Mouse (Mus musculus): ENCODE results near the gene Tspan14. TPM values are rescaled to one million over a fixed set of nuclear protein-coding genes. Genes with fewer than 3 reads are reported as not detected.

Gene Tspan14
- polyA plus RNA-seq, 1 experiment from 2014 or later = 61.7 TPM

DNA sequence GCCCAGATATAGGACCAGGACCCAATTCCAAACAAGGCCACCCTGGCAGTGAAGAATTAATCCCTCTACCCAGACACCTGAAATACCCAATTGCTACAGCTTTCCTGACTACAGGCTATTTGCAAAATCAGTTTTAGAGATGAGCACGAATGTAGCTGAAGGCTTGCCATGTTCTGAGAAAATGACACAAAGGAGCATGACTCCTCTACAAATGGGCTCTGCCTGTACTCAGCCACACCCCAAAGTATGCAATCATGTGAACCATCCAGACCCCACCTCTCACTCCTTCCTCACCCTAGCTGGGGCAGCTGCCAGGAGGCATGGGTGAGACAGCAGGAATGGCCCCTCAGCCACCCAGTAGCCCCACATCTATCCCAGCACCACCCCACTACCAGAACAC, 31.1 kb downstream of the Tspan14 start:
- H3K9ac ChIP-seq (ENCODE audit: low read depth, low read length) = no peak overlapping the region
- no peak for ATAC-seq

DNA sequence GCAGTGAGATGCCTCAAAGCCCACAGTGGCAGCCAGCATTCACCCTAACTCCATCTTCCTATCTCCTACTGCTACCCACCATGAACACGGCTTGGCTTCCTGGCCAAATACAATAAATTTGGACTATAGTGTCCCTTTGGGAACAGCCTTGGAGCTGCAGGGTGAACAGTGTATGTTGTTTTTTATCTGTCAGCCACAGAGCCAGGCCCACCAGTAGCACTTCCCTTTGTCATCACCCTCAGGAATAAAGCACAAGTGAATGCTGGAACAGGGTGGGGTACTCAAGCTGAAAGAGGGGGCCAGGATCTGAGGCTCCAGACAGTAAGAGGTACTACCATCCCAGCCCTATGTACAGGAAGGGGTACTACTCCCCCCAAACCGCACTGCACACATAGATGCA, 31.6 kb downstream of the Tspan14 start:
- no peaks in the 10 kb centered on the region for H3K27me3 ChIP-seq (ENCODE audit: control insufficient read depth, insufficient read depth, low read depth, low read length)
- H3K27ac ChIP-seq (ENCODE audit: low read length) = no peak overlapping the region
- H3K4me3 ChIP-seq (ENCODE audit: low read depth, low read length) = no peak overlapping the region
- H3K9ac ChIP-seq (ENCODE audit: low read depth, low read length) = no peak overlapping the region
- no peaks in the 10 kb centered on the region for H3K4me1 ChIP-seq (ENCODE audit: control insufficient read depth, insufficient read depth, low read length)
- no peak overlapping the region for H3K4me2 ChIP-seq (ENCODE audit: low read length)
- no peaks in the 10 kb centered on the region for H3K36me3 ChIP-seq (ENCODE audit: control insufficient read depth, insufficient read depth, low read length)
- H3K9me3 ChIP-seq (replicated peaks; ENCODE audit: control insufficient read depth, low read length, poor library complexity, severe bottlenecking) = no peaks in the 10 kb centered on the region
- no peak for ATAC-seq
- 78% methylated on average over 2 of the region's 2 CpGs for WGBS

More for the DNA sequence above, 31.1 kb downstream of the Tspan14 start:
- Histone ChIP-seq H3K4me1 (ENCODE audit: control insufficient read depth, insufficient read depth, low read length) (no peaks in the 10 kb centered on the region), H3K4me2 (ENCODE audit: low read length) (no peak overlapping the region), H3K27me3 (ENCODE audit: control insufficient read depth, insufficient read depth, low read depth, low read length) (no peaks in the 10 kb centered on the region), H3K36me3 (ENCODE audit: control insufficient read depth, insufficient read depth, low read length) (no peaks in the 10 kb centered on the region), H3K27ac (ENCODE audit: low read length) (no peak overlapping the region), H3K4me3 (ENCODE audit: low read depth, low read length) (no peak overlapping the region), H3K9me3 (replicated peaks; ENCODE audit: control insufficient read depth, low read length, poor library complexity, severe bottlenecking) (no peaks in the 10 kb centered on the region)
- 97% methylated on average over 1 of the region's 1 CpGs for WGBS

- Histone ChIP-seq H3K4me2 (ENCODE audit: low read length) (no peak overlapping the region), H3K9me3 (replicated peaks; ENCODE audit: control insufficient read depth, low read length, poor library complexity, severe bottlenecking) (no peaks in the 10 kb centered on the region), H3K4me1 (ENCODE audit: control insufficient read depth, insufficient read depth, low read length) (0 out of 2 replicates have a peak, but pooled peaks cover 2% of the 10 kb centered on the region), H3K9ac (ENCODE audit: low read depth, low read length) (no peak overlapping the region), H3K27ac (ENCODE audit: low read length) (no peak overlapping the region), H3K36me3 (ENCODE audit: control insufficient read depth, insufficient read depth, low read length) (no peaks in the 10 kb centered on the region), H3K4me3 (ENCODE audit: low read depth, low read length) (no peak overlapping the region), H3K27me3 (ENCODE audit: control insufficient read depth, insufficient read depth, low read depth, low read length) (no peaks in the 10 kb centered on the region)
- 91% methylated on average over 7 of the region's 7 CpGs for WGBS
- no peak for ATAC-seq
Measured at GRCm38 (mm10) chr14:40933328-40933727, 33.3 kb downstream of the Tspan14 start.

DNA sequence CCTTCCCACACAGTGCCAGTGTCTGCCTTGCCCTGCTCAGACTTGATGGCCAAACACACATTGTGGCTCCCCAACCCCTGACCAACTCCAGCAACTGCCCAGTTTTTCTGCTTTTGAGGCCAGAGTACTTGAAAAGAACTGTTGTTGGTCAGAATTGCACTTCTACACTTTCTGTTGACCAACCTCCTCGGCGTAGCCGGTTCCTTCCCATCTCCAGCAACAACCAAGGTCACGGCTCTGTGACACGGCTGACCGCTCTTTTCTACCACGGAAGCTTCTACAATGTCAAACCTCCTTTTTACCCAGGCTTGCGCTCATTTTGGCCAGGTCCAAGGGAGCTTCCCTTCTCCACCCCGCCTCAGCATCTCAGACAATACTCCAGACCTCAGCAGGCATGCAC, 34.4 kb downstream of the Tspan14 start:
- ATAC-seq = no peak
- no peaks in the 10 kb centered on the region for H3K27me3 ChIP-seq (ENCODE audit: control insufficient read depth, insufficient read depth, low read depth, low read length)
- 89% methylated on average over 9 of the region's 9 CpGs for WGBS
- no peak overlapping the region for H3K27ac ChIP-seq (ENCODE audit: low read length)
- 0 out of 2 replicates have a peak, but pooled peaks cover 2% of the 10 kb centered on the region for H3K4me1 ChIP-seq (ENCODE audit: control insufficient read depth, insufficient read depth, low read length)
- no peaks in the 10 kb centered on the region for H3K36me3 ChIP-seq (ENCODE audit: control insufficient read depth, insufficient read depth, low read length)
- H3K4me2 ChIP-seq (ENCODE audit: low read length) = no peak overlapping the region
- no peak overlapping the region for H3K9ac ChIP-seq (ENCODE audit: low read depth, low read length)
- no peaks in the 10 kb centered on the region for H3K9me3 ChIP-seq (replicated peaks; ENCODE audit: control insufficient read depth, low read length, poor library complexity, severe bottlenecking)
- no peak overlapping the region for H3K4me3 ChIP-seq (ENCODE audit: low read depth, low read length)

DNA sequence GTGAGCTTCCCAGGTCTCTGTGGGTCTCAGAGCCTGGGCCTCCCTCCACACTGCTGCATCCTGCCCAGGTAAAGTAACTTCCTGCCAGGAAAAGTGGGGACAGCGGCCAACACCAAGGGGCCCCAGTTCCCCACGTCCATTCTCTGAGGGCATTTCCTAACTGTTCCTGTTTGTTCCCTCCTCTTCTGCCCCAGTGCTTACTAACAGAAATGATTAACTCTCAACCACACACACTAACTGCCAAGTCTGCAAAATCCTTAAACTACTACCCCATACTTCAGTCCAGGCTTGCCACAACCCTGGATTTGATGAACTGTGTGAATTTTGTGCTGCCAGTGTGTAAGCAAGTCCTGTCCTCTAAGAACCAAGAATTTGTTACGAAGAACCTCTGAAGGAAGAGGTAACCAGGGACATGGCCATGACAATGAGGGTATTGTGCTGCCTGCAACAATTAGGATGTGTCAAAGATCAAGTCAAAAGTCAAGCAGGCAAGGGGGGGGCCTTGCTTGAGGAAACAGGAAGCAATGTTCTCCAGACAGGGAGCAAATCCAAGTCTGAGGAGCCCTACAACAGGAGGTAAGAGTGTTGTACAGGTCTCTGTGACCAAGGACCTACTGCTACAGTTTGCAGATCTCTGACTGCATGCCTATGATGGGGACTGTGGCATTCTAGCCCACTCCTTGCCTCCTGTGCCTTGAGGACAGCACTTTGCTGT, 35.3 kb downstream of the Tspan14 start:
- H3K36me3 ChIP-seq (ENCODE audit: control insufficient read depth, insufficient read depth, low read length) = no peaks in the 10 kb centered on the region
- H3K4me3 ChIP-seq (ENCODE audit: low read depth, low read length) = no peak overlapping the region
- no peaks in the 10 kb centered on the region for H3K27me3 ChIP-seq (ENCODE audit: control insufficient read depth, insufficient read depth, low read depth, low read length)
- ATAC-seq = no peak
- 62% methylated on average over 3 of the region's 3 CpGs for WGBS
- H3K4me1 ChIP-seq (ENCODE audit: control insufficient read depth, insufficient read depth, low read length) = 0 out of 2 replicates have a peak, but pooled peaks cover 2% of the 10 kb centered on the region
- H3K9me3 ChIP-seq (replicated peaks; ENCODE audit: control insufficient read depth, low read length, poor library complexity, severe bottlenecking) = no peaks in the 10 kb centered on the region
- H3K27ac ChIP-seq (ENCODE audit: low read length) = no peak overlapping the region
- no peak overlapping the region for H3K9ac ChIP-seq (ENCODE audit: low read depth, low read length)
- no peak overlapping the region for H3K4me2 ChIP-seq (ENCODE audit: low read length)

DNA sequence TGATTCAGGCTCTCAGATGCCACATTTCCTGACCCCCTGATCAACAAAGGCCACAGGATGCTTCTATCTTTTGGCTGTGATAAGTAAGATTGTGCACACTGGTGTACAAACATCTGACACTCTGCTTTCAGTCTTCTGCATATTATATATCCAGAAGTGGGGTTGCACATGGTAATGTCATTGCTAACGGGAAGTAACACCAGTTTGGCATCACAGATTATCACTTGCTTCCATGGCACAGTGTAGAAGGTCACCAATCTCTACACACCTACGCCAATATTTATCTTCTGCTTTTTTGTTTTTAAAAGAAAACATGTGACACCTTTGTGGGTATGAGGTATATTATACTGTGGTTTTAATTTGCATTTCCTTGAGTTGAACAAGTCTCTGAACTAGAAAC, 36.7 kb downstream of the Tspan14 start:
- Histone ChIP-seq H3K27ac (ENCODE audit: low read length) (no peak overlapping the region), H3K27me3 (ENCODE audit: control insufficient read depth, insufficient read depth, low read depth, low read length) (no peaks in the 10 kb centered on the region), H3K36me3 (ENCODE audit: control insufficient read depth, insufficient read depth, low read length) (no peaks in the 10 kb centered on the region), H3K4me2 (ENCODE audit: low read length) (no peak overlapping the region), H3K9me3 (replicated peaks; ENCODE audit: control insufficient read depth, low read length, poor library complexity, severe bottlenecking) (no peaks in the 10 kb centered on the region), H3K4me1 (ENCODE audit: control insufficient read depth, insufficient read depth, low read length) (0 out of 2 replicates have a peak, but pooled peaks cover 2% of the 10 kb centered on the region), H3K9ac (ENCODE audit: low read depth, low read length) (no peak overlapping the region), H3K4me3 (ENCODE audit: low read depth, low read length) (no peak overlapping the region)
- WGBS = 93% methylated on average over 2 of the region's 2 CpGs
- ATAC-seq = no peak

DNA sequence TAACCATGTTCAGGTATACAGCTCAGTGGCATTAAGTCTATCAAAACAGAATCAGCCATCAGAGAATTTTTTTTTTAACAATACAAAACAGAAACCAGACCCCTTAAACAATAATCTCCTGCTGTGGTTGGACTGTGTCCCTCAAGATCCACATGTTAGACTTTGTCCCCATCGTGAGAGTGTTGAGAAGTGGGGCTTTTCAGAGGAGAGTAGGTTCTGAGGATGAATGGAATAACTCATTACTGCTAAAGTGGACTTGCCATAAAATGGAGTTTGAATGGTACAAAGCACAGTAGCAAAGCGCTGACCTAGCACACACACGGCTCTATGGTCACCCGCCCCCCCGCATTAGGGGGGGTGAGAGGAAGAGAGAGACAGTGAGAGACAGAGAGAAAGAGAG, 37.7 kb downstream of the Tspan14 start:
- 0 out of 2 replicates have a peak, but pooled peaks cover 2% of the 10 kb centered on the region for H3K4me1 ChIP-seq (ENCODE audit: control insufficient read depth, insufficient read depth, low read length)
- no peak for ATAC-seq
- no peak overlapping the region for H3K9ac ChIP-seq (ENCODE audit: low read depth, low read length)
- H3K4me3 ChIP-seq (ENCODE audit: low read depth, low read length) = no peak overlapping the region
- H3K9me3 ChIP-seq (replicated peaks; ENCODE audit: control insufficient read depth, low read length, poor library complexity, severe bottlenecking) = no peaks in the 10 kb centered on the region
- no peak overlapping the region for H3K27ac ChIP-seq (ENCODE audit: low read length)
- no peaks in the 10 kb centered on the region for H3K36me3 ChIP-seq (ENCODE audit: control insufficient read depth, insufficient read depth, low read length)
- H3K4me2 ChIP-seq (ENCODE audit: low read length) = no peak overlapping the region
- 60% methylated on average over 5 of the region's 5 CpGs for WGBS
- no peaks in the 10 kb centered on the region for H3K27me3 ChIP-seq (ENCODE audit: control insufficient read depth, insufficient read depth, low read depth, low read length)

DNA sequence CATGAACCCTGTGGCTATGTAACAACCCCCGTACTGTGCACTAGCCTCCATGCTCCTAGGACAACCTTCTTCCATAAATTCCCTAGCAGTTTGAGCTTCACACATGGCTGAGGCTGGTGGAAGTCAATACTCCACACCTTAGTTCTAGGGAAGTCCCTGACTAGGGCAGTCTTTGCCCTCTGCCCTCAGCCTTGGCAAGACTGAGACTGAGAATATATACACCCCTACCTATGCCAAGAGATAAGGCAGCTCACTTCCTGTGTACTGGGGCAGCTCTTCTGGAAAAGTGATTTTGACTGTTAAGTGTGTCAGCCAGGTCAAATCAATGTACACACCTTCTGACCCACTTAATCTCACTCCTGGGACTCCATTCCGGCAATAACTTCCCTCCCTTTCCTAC, 39.6 kb downstream of the Tspan14 start:
- ATAC-seq = 0 out of 2 replicates have a peak, but pooled peaks have one; percentile 32
- Histone ChIP-seq H3K27me3 (ENCODE audit: control insufficient read depth, insufficient read depth, low read depth, low read length) (no peaks in the 10 kb centered on the region), H3K4me3 (ENCODE audit: low read depth, low read length) (no peak overlapping the region), H3K4me2 (ENCODE audit: low read length) (no peak overlapping the region), H3K36me3 (ENCODE audit: control insufficient read depth, insufficient read depth, low read length) (no peaks in the 10 kb centered on the region), H3K9ac (ENCODE audit: low read depth, low read length) (no peak overlapping the region), H3K27ac (ENCODE audit: low read length) (no peak overlapping the region), H3K9me3 (replicated peaks; ENCODE audit: control insufficient read depth, low read length, poor library complexity, severe bottlenecking) (no peaks in the 10 kb centered on the region), H3K4me1 (ENCODE audit: control insufficient read depth, insufficient read depth, low read length) (0 out of 2 replicates have a peak, but pooled peaks cover 2% of the 10 kb centered on the region)
- WGBS = 88% methylated on average over 2 of the region's 2 CpGs

DNA sequence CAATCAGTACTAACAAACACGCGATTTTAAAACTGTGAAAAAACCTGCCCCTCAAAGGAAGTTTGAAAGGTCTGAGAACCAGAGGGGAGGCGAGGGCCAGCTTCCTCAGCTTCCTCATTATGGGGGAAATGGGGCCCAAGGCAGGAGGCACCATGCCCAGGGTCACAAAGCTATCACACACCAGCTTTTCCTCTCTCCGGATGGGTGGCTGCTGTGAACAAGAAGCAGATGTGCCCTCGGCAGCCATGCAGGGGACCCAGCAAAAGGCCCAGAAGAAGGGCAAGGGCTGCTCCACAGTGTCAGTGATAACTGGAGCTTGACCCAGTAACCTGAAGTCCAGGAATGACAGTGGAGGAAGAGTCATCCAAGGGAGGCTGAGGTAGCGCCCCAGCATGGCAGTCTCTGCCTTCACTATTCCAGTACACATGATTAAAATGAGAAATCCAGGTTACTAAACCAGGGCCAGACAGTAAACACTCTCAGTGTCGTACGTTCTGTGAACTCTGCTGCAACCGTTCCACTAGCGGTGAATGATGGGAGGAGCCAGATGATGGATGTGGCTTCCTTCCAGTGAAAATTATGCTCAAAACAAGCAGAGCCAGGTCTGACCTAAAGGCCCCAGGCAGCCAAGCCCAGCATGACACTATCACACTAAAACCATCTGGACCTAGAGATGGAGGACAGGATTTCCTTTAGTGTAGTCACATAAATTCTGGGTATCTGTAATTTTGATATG, 42.1 kb downstream of the Tspan14 start:
- Histone ChIP-seq H3K27ac (ENCODE audit: low read length) (no peak overlapping the region), H3K36me3 (ENCODE audit: control insufficient read depth, insufficient read depth, low read length) (no peaks in the 10 kb centered on the region)

More for the DNA sequence above, 42.1 kb downstream of the Tspan14 start:
- 0 out of 2 replicates have a peak, but pooled peaks cover 2% of the 10 kb centered on the region for H3K4me1 ChIP-seq (ENCODE audit: control insufficient read depth, insufficient read depth, low read length)
- no peak overlapping the region for H3K4me3 ChIP-seq (ENCODE audit: low read depth, low read length)
- WGBS = 82% methylated on average over 10 of the region's 10 CpGs
- no peaks in the 10 kb centered on the region for H3K9me3 ChIP-seq (replicated peaks; ENCODE audit: control insufficient read depth, low read length, poor library complexity, severe bottlenecking)
- no peak overlapping the region for H3K4me2 ChIP-seq (ENCODE audit: low read length)
- ATAC-seq = no peak
- no peaks in the 10 kb centered on the region for H3K27me3 ChIP-seq (ENCODE audit: control insufficient read depth, insufficient read depth, low read depth, low read length)
- H3K9ac ChIP-seq (ENCODE audit: low read depth, low read length) = no peak overlapping the region
